Mouse (Mus musculus): ENCODE results near the gene H2-M11.

The H2-M11 gene

DNA sequence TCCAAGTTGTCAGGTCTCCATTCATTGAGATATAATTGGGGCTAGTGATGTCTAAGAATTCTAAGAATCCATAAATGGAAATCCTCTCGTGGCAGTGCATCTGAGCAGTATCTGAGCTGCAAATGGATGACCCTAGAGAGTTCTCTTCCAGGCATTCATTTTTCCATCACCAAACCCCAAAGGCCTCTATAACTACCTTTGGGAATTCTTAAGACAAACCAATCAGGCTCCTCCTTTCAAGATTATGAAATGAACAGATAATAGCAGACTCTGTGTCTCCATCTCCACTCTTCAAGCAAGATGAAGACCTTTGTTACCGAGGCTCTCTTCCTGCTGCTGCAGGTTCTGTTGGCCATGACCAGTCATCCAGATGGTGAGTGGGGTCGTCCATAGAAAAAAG, at the start of gene H2-M11:
H2-M11 (plus strand) TSS at position 301 of the 400 bp plus-strand sequence.
- DNase-seq (ENCODE audit: low read depth, low spot score) = no peak

DNA sequence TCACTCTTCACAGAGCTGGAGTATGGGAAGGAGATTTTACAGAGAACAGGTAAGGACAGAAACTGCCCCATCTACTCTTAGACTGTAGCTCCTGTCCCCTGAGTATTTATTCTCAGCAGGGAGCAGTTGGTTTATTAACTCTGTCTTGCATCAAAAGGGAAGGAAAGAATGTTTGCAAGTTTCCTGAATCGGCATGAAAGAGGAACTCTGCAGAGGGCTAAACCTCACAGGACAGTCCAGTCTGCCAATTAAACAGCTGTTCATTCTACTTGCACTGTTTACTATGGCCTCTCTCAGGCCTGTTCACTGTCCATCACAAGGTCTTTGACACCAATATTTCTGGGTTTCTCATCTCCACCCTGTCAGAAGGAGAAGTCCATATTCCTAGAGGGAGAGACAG, 46.4 kb upstream of the H2-M11 start:
- no peak for DNase-seq (ENCODE audit: low read depth, low spot score)

DNA sequence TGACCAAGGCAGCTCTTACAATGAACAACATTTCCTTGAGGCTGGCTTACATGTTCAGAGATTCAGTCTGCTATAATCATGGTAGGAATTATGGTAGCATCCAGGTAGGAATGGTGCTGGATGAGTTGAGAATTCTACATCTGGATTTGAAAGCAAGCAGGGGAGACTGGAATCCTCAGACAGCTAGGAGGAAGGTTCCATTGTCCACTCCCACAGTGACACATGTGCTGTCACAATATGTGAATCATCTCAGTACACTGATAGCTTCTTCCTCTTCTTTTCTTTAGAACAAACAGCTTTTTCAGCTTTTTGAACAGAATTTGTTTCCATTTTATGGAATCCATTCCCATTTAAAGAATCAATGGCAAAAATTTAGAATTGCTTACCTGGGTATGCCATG, 43.0 kb upstream of the H2-M11 start:
- DNase-seq (ENCODE audit: low read depth, low spot score) = no peak
